Mouse (Mus musculus) heart, embryonic 10.5 days (tissue): ENCODE measurements around the gene Nat8l. TPM values are rescaled to one million over a fixed set of nuclear protein-coding genes. Genes with fewer than 3 reads are reported as not detected.
"Not testable (repeated sequence)": the region's sequence is repeated elsewhere in the genome, so short reads cannot be mapped to it uniquely, and the experiment has no call there.

Source experiments
- DNase-seq: peaks from one replicate; pipeline ENCODE4 v3.0.0-alpha.2; 2017; ENCODE audit warnings: low spot score
- H3K27ac ChIP-seq: fragments of 300-500 bp; sonication (generic); 2 replicates; pipeline ENCODE4 v1.5.1; 2016; ENCODE audit warnings: mild to moderate bottlenecking
- H3K27me3 ChIP-seq: fragments of 300-500 bp; sonication (generic); 2 replicates; pipeline ENCODE4 v1.6.1; 2016; ENCODE audit warnings: mild to moderate bottlenecking; ENCODE audit not compliant: poor library complexity, insufficient read depth, severe bottlenecking
- H3K36me3 ChIP-seq: fragments of 300-500 bp; sonication (generic); 2 replicates; pipeline ENCODE4 v1.6.1; 2016; ENCODE audit warnings: mild to moderate bottlenecking, moderate library complexity
- H3K4me1 ChIP-seq: fragments of 300-500 bp; sonication (generic); 2 replicates; pipeline ENCODE4 v1.6.1; 2016; ENCODE audit warnings: mild to moderate bottlenecking
- H3K4me3 ChIP-seq: fragments of 300-500 bp; sonication (generic); 2 replicates; pipeline ENCODE4 v1.5.1; 2016; ENCODE audit warnings: mild to moderate bottlenecking, moderate library complexity
- H3K9me3 ChIP-seq: fragments of 300-500 bp; sonication (generic); 2 replicates; pipeline ENCODE4 v1.6.1; 2016; ENCODE audit warnings: mild to moderate bottlenecking, moderate library complexity
- WGBS: fragments of 180-500 bp; shearing (Covaris S2); methylation state at CpG from one replicate; pipeline ENCODE4 v1.1.7; 2016; 5-methylcytosine and 5-hydroxymethylcytosine counted together
- polyA plus RNA-seq: library from polyadenylated mRNA; unstranded; fragments of >200 nt; fragmentation: Nextera tagmentation; extraction: Ambion mirVana; gene quantifications from 2 replicates; pipeline ENCODE4 v1.2.1, GENCODE M21; 2016

The Nat8l gene
- polyA plus RNA-seq, result 0.39 and 0.45 TPM in 2 replicates

DNA sequence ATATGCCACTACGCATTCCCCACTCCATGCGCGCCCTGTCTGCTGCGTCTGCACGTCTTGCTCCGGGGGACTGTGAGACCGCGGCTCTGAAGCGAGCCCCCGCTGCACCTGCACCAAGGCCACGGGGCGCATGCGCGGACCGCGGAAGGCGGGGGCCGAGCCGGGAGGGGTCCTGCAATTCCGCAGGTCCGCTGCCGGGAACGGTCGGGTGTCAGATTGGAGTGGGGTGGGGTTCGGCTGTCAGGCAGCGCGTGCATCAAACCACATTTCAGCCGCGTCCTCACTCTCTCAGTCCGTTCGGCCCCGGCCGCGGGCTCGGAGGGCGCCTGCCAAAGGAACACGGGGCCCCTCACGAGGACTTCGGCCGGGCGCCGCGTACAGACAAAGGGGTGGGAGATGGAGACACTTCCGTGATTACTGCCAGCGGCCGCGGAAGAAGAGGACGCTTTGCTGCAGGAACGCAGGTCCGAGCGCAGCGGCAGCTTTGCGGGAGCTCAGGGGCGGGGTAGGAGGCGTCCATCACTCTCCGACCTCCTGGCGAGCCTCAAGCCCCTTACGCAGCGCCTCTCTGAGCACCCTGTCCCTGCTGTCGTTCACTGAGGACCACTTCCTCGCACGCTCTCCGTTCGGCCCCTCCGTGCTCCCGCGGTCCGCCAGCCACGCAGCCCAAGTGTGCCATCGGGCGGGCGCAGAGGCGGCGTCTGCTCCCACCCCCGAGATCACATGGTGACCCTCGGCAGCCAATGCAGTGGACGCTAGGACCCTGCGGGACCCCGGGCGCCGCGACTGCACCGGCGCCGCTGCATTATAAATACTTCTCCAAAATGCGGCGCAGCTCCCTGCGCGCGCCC, at the start of gene Nat8l:
TSS of gene Nat8l (plus strand) at position 142 of the 851 bp plus-strand sequence.
- H3K27ac ChIP-seq, result peak within 1 kb of the TSS; percentile 76
- WGBS, result 1% methylated on average over 90 of the region's 90 CpGs

DNA sequence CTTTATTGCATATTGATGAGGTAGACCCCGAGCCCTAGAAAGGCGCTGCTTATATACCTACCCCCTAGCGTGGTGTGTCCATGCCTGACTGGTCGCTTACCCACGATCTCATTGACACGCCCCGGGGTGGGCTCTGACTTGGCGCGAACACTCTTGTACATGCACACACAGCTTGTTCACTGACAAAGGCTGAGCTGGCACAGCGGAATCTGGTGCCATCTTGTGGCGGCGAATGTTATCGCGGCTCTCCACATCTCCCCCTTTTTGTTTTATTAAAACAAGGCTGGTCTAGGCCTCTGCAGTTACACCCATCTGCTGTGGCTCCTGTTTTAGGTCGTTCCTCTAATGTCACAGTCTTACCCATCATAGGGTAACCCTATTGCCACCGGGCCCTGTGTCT, 48.7 kb upstream of the Nat8l start:
- WGBS, result 82% methylated on average over 16 of the region's 16 CpGs
- not testable (repeated sequence) for H3K27ac ChIP-seq, H3K4me1 ChIP-seq, H3K27me3 ChIP-seq, H3K36me3 ChIP-seq, DNase-seq, H3K4me3 ChIP-seq
- H3K9me3 ChIP-seq, result peaks cover 13% of the 10 kb centered on the region

More for the DNA sequence above, at the start of gene Nat8l:
- H3K36me3 ChIP-seq, result no peaks in the 10 kb centered on the region
- no peaks in the 10 kb centered on the region for H3K9me3 ChIP-seq
- peak; percentile 83 for DNase-seq
- peaks cover 72% of the 10 kb centered on the region for H3K27me3 ChIP-seq
- peak within 1 kb of the TSS; percentile 74 for H3K4me3 ChIP-seq
- H3K4me1 ChIP-seq, result peaks cover 23% of the 10 kb centered on the region

DNA sequence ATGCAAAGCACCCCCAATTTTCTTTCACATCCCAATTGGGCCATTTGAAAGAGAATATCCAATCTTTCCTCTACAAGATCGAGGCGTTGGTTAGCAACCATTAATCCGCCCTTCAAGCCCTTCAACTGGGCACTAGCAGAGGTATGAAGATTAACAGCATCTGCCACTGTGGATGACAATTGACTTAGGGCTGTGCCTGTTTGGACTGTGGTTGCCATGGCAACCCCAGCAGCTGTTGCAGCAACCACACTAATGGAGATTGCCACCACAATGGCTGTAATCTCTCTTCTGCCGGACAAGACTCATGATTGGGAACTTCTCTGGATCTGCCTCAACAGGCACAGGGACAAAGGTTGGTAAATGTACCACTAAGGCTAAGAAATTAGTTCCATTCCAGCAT, 47.5 kb upstream of the Nat8l start:
- DNase-seq, result no peak

DNA sequence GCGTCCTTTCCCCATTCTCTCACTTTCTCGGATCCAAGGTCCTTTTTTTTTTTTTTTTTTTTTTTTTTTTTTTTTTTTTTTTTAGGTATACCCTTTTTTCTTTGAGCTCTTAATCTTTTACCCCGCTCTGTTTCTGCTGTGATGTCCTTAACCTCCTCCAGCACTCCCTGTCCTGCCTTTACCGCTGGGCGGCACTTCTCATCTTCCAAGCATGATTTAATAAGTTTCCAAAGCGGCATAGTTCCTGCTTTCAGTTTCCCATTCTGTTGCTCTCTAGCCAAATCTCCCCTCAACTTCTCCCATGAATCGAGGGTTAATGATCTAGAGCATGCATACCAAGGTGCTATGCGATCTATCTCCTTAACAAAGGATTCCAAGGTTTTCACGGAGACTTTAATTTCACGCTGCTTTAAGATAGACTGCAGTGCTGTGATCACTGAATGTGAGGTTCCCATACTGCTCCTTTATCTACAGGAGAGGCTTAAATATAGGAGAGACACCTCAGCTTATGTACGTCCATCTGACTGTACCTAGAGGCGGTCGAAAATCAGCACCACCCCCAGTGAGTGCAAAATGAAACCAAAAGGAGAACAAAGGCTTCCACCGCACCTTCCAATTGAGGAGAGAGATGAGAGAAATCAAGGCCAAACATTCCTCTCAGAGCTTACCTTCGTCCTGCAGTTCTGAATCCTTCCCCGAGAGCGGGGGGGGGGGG, 42.2 kb upstream of the Nat8l start:
- H3K27ac ChIP-seq, result no peak overlapping the region
- DNase-seq, result no peak
- no peaks in the 10 kb centered on the region for H3K4me1 ChIP-seq
- no peak overlapping the region for H3K4me3 ChIP-seq
- no peaks in the 10 kb centered on the region for H3K36me3 ChIP-seq
- 82% methylated on average over 17 of the region's 17 CpGs for WGBS
- H3K27me3 ChIP-seq, result no peaks in the 10 kb centered on the region
- peaks cover 17% of the 10 kb centered on the region for H3K9me3 ChIP-seq

More for the DNA sequence above, 47.5 kb upstream of the Nat8l start:
- H3K36me3 ChIP-seq, result no peaks in the 10 kb centered on the region
- H3K4me3 ChIP-seq, result no peak overlapping the region
- H3K27me3 ChIP-seq, result no peaks in the 10 kb centered on the region
- no peaks in the 10 kb centered on the region for H3K4me1 ChIP-seq
- WGBS, result 87% methylated on average over 4 of the region's 4 CpGs
- no peak overlapping the region for H3K27ac ChIP-seq
- peaks cover 14% of the 10 kb centered on the region for H3K9me3 ChIP-seq

DNA sequence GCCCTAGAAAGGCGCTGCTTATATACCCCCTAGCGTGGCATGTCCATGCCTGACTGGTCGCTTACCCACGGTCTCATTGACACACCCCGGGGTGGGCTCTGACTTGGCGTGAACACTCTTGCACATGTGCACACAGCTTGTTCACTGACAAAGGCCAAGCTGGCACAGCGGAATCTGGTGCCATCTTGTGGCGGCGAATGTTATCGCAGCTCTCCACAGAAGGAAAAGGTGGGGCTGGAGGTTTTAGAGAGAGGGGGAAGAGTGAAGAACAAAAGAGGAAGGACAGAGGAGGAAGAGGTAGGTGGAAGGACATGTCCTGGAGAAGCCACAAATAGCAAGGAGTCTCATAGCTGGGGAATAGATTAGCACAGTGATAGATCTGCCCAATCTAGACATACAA, 41.4 kb upstream of the Nat8l start:
- Histone ChIP-seq H3K4me3 (no peak overlapping the region), H3K36me3 (no peaks in the 10 kb centered on the region), H3K27ac (no peak overlapping the region), H3K27me3 (no peaks in the 10 kb centered on the region), H3K4me1 (no peaks in the 10 kb centered on the region), H3K9me3 (peaks cover 18% of the 10 kb centered on the region)
- DNase-seq, result peak; percentile 78
- WGBS, result 38% methylated on average over 10 of the region's 10 CpGs

DNA sequence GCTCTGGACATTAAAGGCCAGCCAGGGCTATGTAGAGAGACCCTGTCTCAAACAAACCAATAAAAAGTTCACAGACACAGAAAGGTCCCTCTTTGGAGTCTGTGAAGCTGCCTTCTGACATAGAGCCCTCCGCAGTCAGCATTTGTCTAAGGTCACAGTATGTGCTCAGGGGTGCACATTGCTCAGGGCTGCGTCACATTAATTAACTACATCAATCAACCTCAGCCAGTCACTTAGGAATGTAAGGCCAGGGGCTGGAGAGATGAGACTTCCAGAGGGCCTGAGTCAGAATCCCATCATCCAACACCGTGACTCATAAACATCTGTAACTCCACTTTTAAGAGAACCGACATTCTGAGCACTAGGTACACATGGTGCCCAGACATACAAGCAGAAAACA, 39.9 kb upstream of the Nat8l start:
- 72% methylated on average over 4 of the region's 4 CpGs for WGBS
- no peak for DNase-seq
- H3K4me3 ChIP-seq, result no peak overlapping the region
- no peaks in the 10 kb centered on the region for H3K27me3 ChIP-seq
- H3K36me3 ChIP-seq, result no peaks in the 10 kb centered on the region
- no peaks in the 10 kb centered on the region for H3K4me1 ChIP-seq
- H3K27ac ChIP-seq, result no peak overlapping the region
- peaks cover 18% of the 10 kb centered on the region for H3K9me3 ChIP-seq

DNA sequence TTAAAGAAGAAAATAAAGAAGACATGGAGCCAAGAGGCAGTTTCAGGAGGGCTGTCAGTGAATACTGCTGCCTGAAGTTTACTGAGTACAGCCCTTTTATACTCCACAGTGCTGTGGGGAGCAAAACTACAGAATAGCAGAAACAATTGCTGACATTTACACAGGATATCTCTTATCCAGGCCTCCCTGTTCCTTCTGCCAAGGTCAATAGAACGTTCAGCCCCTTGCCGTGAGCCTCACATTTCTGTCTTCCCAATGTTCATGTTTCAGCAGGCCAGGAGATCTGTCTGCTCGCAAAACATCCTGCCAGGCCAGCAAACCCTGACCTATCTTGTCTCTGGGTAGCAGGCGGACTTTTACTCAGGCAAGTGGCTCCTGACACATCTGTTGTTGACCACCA, 36.4 kb upstream of the Nat8l start:
- no peak for DNase-seq
- H3K9me3 ChIP-seq, result peaks cover 8% of the 10 kb centered on the region; the same call in 1 of the 2 replicates
- H3K27me3 ChIP-seq, result no peaks in the 10 kb centered on the region
- H3K4me3 ChIP-seq, result no peak overlapping the region
- no peaks in the 10 kb centered on the region for H3K4me1 ChIP-seq
- no peak overlapping the region for H3K27ac ChIP-seq
- no peaks in the 10 kb centered on the region for H3K36me3 ChIP-seq
- 59% methylated on average over 4 of the region's 4 CpGs for WGBS

DNA sequence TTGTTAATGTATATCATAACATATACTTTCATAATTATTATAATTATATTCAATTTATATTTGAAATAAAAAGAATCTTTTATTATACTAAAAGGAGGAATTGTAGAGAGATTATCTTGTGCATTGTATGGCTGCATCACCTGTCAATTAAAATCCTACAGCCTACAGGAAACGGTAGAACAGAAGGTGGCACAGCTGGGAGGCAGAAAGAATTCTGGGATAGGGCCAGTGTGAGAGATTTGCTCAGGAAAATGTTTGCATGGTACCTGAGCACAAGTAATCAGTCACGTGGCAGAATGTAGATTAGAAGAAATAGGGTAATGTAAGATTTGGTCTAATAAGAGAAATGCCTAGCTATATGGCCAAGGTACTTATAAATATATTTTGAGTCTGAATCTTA, 21.0 kb upstream of the Nat8l start:
- 61% methylated on average over 2 of the region's 2 CpGs for WGBS
- Histone ChIP-seq H3K4me1 (no peaks in the 10 kb centered on the region), H3K27ac (no peak overlapping the region), H3K9me3 (no peaks in the 10 kb centered on the region), H3K27me3 (no peaks in the 10 kb centered on the region), H3K36me3 (0 out of 2 replicates have a peak, but pooled peaks cover 3% of the 10 kb centered on the region), H3K4me3 (no peak overlapping the region)
- DNase-seq, result no peak

DNA sequence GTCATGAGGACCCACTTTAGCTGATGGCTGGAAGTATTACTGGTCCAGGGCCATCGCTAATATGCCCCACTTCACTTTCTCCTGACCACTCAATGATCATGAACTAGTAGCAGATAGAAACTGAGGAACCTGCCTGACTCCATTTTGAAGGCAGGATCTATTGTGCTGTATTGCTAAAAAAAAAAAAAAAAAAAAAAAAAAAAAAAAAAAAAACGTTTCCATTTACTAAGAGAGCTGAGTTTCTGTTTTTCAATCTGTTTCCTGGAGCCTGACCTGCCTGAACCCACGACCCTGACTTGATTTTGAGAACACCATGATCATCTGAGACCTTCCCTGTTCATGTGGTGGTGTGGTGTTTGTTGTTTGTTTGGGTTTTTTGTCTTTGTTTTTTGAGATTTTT, 19.5 kb upstream of the Nat8l start:
- Histone ChIP-seq H3K4me1 (no peaks in the 10 kb centered on the region), H3K9me3 (no peaks in the 10 kb centered on the region), H3K27ac (no peak overlapping the region), H3K36me3 (0 out of 2 replicates have a peak, but pooled peaks cover 3% of the 10 kb centered on the region), H3K27me3 (no peaks in the 10 kb centered on the region), H3K4me3 (no peak overlapping the region)
- WGBS, result 32% methylated on average over 3 of the region's 3 CpGs
- no peak for DNase-seq

DNA sequence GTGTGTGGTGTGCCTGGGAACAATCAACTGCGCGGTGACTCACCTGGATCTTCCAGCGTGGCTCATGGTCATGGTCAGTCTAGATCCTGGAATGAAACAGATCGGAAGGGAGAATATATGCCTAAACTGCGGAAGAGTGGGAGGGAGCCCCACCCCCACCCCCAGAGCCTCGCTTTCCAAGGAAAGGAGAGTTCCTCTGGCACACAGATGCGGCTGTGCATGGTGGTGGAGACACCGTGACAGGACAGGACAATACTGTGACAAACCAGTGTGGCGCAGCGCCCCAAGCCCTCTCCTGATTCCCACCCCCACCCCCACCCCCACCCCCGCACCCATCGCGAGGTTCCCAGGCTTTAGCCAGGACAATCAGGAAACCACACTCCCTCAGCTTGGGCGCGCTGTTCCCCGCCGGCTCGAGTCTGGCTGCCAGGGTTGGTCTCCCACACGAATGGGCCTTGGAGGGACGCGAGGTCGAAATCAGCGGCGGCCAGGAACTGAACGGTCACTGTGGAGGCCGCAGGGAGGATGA, 13.0 kb upstream of the Nat8l start:
- WGBS, result 5% methylated on average over 26 of the region's 26 CpGs
- DNase-seq, result no peak
- H3K27ac ChIP-seq, result peak overlapping the region; percentile 90

DNA sequence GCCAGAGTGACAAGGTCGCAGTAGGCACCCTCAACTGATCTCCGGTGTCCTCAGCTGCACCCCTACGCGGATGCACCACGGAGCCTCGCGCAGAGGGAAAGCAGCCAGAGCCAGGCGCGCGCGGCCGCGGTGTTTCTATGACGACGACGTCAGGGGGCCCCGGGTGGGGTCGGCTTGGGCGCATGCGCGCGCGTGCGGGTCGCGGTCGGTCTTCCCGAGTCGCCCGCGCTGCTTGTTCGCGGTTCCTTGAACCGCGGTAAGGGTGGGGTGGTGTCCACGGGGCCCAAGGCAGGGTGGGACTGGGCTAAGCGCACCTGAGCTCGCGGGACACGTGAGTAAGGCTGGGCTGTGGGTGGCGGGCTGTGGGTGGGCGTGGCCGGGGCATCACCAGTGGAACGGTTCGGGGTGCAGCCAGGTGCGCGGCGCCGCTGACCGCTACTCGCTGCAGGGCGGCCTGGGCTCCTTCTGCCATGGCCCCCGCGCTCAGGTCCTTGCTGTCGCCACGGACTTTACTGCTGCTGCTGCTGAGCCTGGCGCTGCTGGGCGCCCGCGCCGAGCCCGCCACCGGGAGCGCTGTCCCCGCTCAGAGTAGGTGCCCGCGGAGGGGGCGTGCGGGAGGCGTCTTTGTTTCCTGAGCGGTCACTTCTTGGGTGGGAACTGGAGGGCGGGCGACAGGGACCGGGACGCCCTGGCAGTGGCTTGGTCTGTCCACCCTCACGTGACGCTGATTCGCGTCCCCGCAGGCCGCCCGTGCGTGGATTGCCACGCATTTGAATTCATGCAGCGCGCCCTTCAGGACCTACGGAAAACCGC, 12.3 kb upstream of the Nat8l start, which contains the start of gene Gm1673:
TSS of gene Gm1673 (plus strand) at position 125 of the 813 bp plus-strand sequence.
- H3K4me1 ChIP-seq, result peaks cover 22% of the 10 kb centered on the region
- H3K36me3 ChIP-seq, result 0 out of 2 replicates have a peak, but pooled peaks cover 6% of the 10 kb centered on the region
- peak; percentile 88 for DNase-seq
- no peaks in the 10 kb centered on the region for H3K9me3 ChIP-seq
- WGBS, result under 1% methylated on average over 88 of the region's 88 CpGs
- peak within 1 kb of the TSS; percentile 92 for H3K4me3 ChIP-seq
- peaks cover 21% of the 10 kb centered on the region for H3K27me3 ChIP-seq
- H3K27ac ChIP-seq, result peak within 1 kb of the TSS; percentile 90

More for the DNA sequence above, 13.0 kb upstream of the Nat8l start:
- H3K36me3 ChIP-seq, result 0 out of 2 replicates have a peak, but pooled peaks cover 6% of the 10 kb centered on the region
- H3K4me1 ChIP-seq, result peaks cover 22% of the 10 kb centered on the region
- H3K27me3 ChIP-seq, result peaks cover 21% of the 10 kb centered on the region
- peak overlapping the region; percentile 92 for H3K4me3 ChIP-seq
- no peaks in the 10 kb centered on the region for H3K9me3 ChIP-seq
